Mouse (Mus musculus) kidney, adult 8-10 months (tissue): ENCODE results near the gene Cacfd1.
A peak's percentile ranks its signal among the peaks of the same experiment; 100 is the strongest.

Experiments used
- DNase-seq, 2 experiments: peaks; one replicate each; pipeline ENCODE4 v3.0.0; 2022

Gene Cacfd1

GRCm38 (mm10) chr2:27027618-27028436 is 18.1 kb downstream of the Cacfd1 start, which contains the start of gene Slc2a6:
Slc2a6 (minus strand) TSS chr2:27027998.
- peak; percentile 78 to 82 for DNase-seq

GRCm38 (mm10) chr2:27028437-27029015 is 18.8 kb downstream of the Cacfd1 start:
- DNase-seq, result no peak

- no peak for DNase-seq
Measured at GRCm38 (mm10) chr2:27032361-27032760, 22.6 kb downstream of the Cacfd1 start.

GRCm38 (mm10) chr2:27036003-27036402 is 26.3 kb downstream of the Cacfd1 start:
- no peak for DNase-seq

- no peak for DNase-seq
Measured at GRCm38 (mm10) chr2:27037008-27037407, 27.3 kb downstream of the Cacfd1 start.

GRCm38 (mm10) chr2:27038596-27038995 is 28.9 kb downstream of the Cacfd1 start:
- DNase-seq, result peak; percentile 54 to 66

- peak; percentile 58 to 67 for DNase-seq
Measured at GRCm38 (mm10) chr2:27039286-27039685, 29.6 kb downstream of the Cacfd1 start.

GRCm38 (mm10) chr2:27042131-27042844 is 32.6 kb downstream of the Cacfd1 start:
- peak; percentile 81 to 89 for DNase-seq

GRCm38 (mm10) chr2:27043461-27043860 is 33.7 kb downstream of the Cacfd1 start:
- peak; percentile 79 to 87 for DNase-seq

- no peak for DNase-seq
Measured at GRCm38 (mm10) chr2:27044166-27044565, 34.4 kb downstream of the Cacfd1 start.

- peak in 1 of 2 experiments; percentile 41 for DNase-seq
Measured at GRCm38 (mm10) chr2:27044641-27045040, 34.9 kb downstream of the Cacfd1 start.

GRCm38 (mm10) chr2:27045979-27046770 is 36.4 kb downstream of the Cacfd1 start:
- DNase-seq, result peak; percentile 62 to 63

GRCm38 (mm10) chr2:27049408-27049807 is 39.7 kb downstream of the Cacfd1 start:
- no peak for DNase-seq

GRCm38 (mm10) chr2:27058251-27058650 is 48.5 kb downstream of the Cacfd1 start:
- no peak for DNase-seq

- no peak for DNase-seq
Measured at GRCm38 (mm10) chr2:27058751-27059150, 49.0 kb downstream of the Cacfd1 start.

GRCm38 (mm10) chr2:27059187-27059586 is 49.5 kb downstream of the Cacfd1 start:
- no peak for DNase-seq

GRCm38 (mm10) chr2:27067124-27067523 is 57.4 kb downstream of the Cacfd1 start:
- no peak for DNase-seq

- DNase-seq, result no peak
Measured at GRCm38 (mm10) chr2:27067996-27068395, 58.3 kb downstream of the Cacfd1 start.

- DNase-seq, result no peak
Measured at GRCm38 (mm10) chr2:27069646-27070045, 59.9 kb downstream of the Cacfd1 start.

- DNase-seq, result no peak
Measured at GRCm38 (mm10) chr2:27070247-27070813, 60.6 kb downstream of the Cacfd1 start.
